Mouse (Mus musculus): Measurements from ENCODE around the gene Rpe. TPM values are rescaled to one million over a fixed set of nuclear protein-coding genes. Genes with fewer than 3 reads are reported as not detected.
"Not testable (repeated sequence)": the region's sequence is repeated elsewhere in the genome, so short reads cannot be mapped to it uniquely, and the experiment has no call there.

Rpe gene
- polyA plus RNA-seq, 1 experiment from 2014 or later = 47.5 TPM

DNA sequence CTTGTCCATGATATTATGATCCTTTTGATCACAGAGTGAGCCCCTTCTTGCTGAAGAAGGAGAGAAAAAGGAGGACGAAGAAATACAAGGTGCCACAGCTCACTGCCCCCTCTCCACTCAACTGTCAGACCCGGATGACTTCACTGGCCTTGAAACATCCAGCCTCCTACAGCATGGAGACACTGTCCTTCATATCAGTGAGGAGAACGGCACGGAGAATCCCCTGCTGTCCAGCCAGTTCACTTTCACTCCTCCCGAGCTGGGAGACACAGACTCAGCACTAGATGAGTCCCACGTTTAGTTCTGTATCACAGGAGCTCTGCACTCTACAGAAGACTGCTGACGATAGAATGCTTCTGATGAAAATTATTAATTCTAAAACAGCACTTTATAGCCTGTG, 5.3 kb upstream of the Rpe start:
- H3K4me2 ChIP-seq = no peak overlapping the region
- no peaks in the 10 kb centered on the region for H3K36me3 ChIP-seq (ENCODE audit: poor library complexity, severe bottlenecking)
- no peak overlapping the region for H3K4me3 ChIP-seq
- H3K27ac ChIP-seq = no peak overlapping the region
- no peaks in the 10 kb centered on the region for H3K27me3 ChIP-seq
- no peaks in the 10 kb centered on the region for H3K4me1 ChIP-seq
- H3K9ac ChIP-seq = no peak overlapping the region
- ATAC-seq = no peak
- 68% methylated on average over 7 of the region's 7 CpGs for WGBS
- no peaks in the 10 kb centered on the region for H3K9me3 ChIP-seq (replicated peaks)

DNA sequence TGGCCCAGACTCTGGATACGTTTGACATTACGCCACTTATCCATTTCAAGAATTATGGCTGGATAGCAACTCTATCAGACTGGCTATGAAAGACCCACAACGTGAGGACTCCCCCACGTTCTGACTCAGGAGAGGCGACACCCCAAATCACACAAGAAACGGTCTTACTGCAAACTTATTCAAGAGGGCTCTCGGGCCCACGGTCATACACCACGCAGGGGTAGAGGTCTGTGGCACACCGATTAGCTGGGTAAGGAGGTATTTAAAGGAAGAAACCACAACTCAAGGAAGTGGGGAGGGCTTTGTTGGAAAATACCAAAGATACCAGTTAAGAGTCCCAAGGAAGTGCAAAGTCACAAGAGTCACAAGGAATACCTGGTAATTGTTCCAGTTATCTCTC, 1.0 kb upstream of the Rpe start:
- not testable (repeated sequence) for H3K4me3 ChIP-seq; H3K9ac ChIP-seq; H3K9me3 ChIP-seq (replicated peaks); H3K27ac ChIP-seq; H3K27me3 ChIP-seq; ATAC-seq; H3K4me2 ChIP-seq; H3K36me3 ChIP-seq (ENCODE audit: poor library complexity, severe bottlenecking)
- WGBS = 88% methylated on average over 10 of the region's 10 CpGs
- H3K4me1 ChIP-seq = peaks cover 26% of the 10 kb centered on the region

DNA sequence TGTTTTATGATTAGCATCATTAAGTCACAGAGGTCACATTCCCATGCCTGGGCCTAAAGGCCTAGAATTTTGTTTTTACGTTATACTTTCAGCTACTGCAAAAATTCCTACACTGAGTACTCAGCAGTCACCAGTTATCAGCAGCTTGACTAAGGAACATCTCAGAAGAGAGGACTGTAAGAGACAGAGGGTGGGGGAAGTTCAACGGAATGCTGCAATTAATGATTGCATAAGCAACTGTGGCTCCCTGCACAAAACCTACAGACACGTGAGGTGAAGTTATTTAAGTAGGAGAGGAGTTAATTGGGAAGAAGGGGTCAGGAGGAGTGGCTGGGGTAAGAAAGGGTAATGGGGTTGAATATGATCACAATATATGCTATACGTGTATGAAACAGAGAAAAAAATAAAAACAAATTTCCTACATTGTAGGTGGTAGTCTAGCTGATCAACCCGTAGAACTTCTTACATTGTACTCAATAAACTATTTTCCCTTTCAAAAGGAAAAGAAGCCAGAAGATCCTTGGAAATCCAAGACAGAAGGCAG, 410 bp upstream of the Rpe start:
- no peak overlapping the region for H3K27ac ChIP-seq
- no peaks in the 10 kb centered on the region for H3K36me3 ChIP-seq (ENCODE audit: poor library complexity, severe bottlenecking)
- WGBS = 44% methylated on average over 5 of the region's 5 CpGs
- peak; percentile 54; the same call in 1 of the 2 replicates for ATAC-seq
- H3K27me3 ChIP-seq = no peaks in the 10 kb centered on the region
- peaks cover 28% of the 10 kb centered on the region for H3K4me1 ChIP-seq
- H3K4me3 ChIP-seq = peak overlapping the region; percentile 65
- no peak overlapping the region for H3K9ac ChIP-seq
- no peaks in the 10 kb centered on the region for H3K9me3 ChIP-seq (replicated peaks)
- H3K4me2 ChIP-seq = peak overlapping the region; percentile 73

DNA sequence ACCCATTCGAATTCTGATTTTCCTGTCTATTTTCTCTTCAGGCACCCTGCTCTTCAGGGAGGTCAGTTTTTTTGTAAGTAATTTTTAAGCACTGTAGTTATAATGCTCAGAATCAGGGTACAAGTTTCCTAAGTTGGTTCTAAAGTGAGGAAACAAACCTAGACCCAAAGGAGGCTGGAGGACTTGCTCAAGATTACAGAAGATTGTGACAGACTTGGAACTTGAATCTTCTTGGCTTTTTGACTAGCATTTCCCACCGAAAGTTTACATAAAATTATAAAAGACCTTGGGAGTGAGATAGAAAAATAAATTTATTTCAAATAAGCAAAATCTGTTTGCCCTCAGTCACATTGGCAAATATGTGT, 927 bp downstream of the Rpe start:
- peak overlapping the region; percentile 65 for H3K4me3 ChIP-seq
- peak overlapping the region; percentile 83 for H3K9ac ChIP-seq
- no peaks in the 10 kb centered on the region for H3K9me3 ChIP-seq (replicated peaks)
- no peak overlapping the region for H3K27ac ChIP-seq
- H3K36me3 ChIP-seq (ENCODE audit: poor library complexity, severe bottlenecking) = peaks cover 3% of the 10 kb centered on the region; the same call in 1 of the 2 replicates
- peaks cover 28% of the 10 kb centered on the region for H3K4me1 ChIP-seq
- no peaks in the 10 kb centered on the region for H3K27me3 ChIP-seq
- ATAC-seq = no peak
- 41% methylated on average over 2 of the region's 2 CpGs for WGBS
- H3K4me2 ChIP-seq = peak overlapping the region; percentile 73

DNA sequence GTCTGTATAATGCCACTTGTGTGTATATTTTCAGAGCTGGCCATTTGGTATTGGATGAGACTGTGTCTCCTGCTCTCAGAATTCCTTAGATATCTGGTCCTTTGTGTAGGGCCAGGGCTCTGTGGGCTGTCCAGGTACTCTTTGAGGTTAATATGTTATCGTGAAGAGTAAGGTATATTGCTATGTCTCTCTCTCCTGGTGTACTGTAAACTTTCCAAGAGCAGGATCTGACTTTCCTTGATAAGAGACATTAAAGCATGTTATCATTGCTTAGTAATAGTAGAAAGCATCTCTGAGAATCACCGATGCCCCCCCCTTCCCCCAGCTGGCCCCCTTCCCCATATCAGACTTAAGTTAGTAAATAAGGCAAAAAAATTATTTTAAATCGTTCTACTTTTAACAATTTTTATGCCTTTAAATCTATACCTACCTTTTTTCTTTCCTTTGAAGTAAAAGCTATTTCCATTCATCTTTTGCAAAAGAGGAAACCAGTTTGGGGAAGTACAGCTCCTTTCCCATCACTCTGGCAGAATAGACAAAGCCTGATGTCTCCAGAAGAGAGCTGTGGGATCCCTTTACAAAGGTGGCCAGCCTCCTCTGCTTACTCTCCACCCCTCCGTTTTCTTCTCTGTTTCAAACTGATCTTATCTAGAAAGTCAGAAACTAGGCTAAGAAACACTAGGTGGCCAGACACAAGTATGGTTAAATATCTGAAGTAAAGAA, 2.2 kb downstream of the Rpe start:
- H3K27me3 ChIP-seq = no peaks in the 10 kb centered on the region
- H3K4me2 ChIP-seq = no peak overlapping the region
- no peaks in the 10 kb centered on the region for H3K9me3 ChIP-seq (replicated peaks)
- peaks cover 13% of the 10 kb centered on the region; the same call in 1 of the 2 replicates for H3K36me3 ChIP-seq (ENCODE audit: poor library complexity, severe bottlenecking)
- no peak overlapping the region; the same call in none of the 2 replicates for H3K9ac ChIP-seq
- H3K27ac ChIP-seq = no peak overlapping the region
- 90% methylated on average over 4 of the region's 4 CpGs for WGBS
- no peak for ATAC-seq
- no peak overlapping the region for H3K4me3 ChIP-seq
- H3K4me1 ChIP-seq = peaks cover 28% of the 10 kb centered on the region

GRCm38 (mm10) chr1:66704523-66704922, 3.9 kb downstream of the Rpe start:
- 58% methylated on average over 6 of the region's 6 CpGs for WGBS
- ATAC-seq = no peak

DNA sequence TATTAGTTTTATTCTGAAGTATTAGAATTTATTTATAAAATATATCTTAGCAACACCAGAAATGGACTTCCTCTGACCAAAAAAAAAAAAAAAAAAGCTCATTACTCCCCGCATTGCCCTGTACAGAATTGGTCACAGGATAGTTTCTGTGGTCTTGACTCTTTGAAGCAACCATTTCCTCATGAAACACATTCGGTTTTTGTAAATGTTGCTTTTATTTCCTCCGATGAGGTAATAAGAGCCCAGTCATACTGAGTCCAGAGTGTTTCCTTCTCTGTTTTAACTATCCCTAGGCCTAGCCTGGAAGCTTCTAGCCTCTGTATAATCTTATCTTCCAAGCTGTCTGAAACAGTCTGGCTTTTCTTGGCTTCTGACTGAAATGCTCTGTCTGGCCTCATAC, 12.2 kb downstream of the Rpe start:
- Histone ChIP-seq H3K4me3 (no peak overlapping the region), H3K9me3 (replicated peaks) (no peaks in the 10 kb centered on the region), H3K4me1 (no peaks in the 10 kb centered on the region), H3K4me2 (no peak overlapping the region), H3K27me3 (no peaks in the 10 kb centered on the region), H3K36me3 (ENCODE audit: poor library complexity, severe bottlenecking) (peaks cover 51% of the 10 kb centered on the region), H3K27ac (no peak overlapping the region), H3K9ac (no peak overlapping the region)
- WGBS = 97% methylated on average over 3 of the region's 3 CpGs
- ATAC-seq = no peak

More at GRCm38 (mm10) chr1:66704523-66704922, 3.9 kb downstream of the Rpe start:
- no peak overlapping the region for H3K27ac ChIP-seq
- no peak overlapping the region for H3K4me2 ChIP-seq
- H3K27me3 ChIP-seq = no peaks in the 10 kb centered on the region
- H3K4me1 ChIP-seq = peaks cover 28% of the 10 kb centered on the region
- no peaks in the 10 kb centered on the region for H3K9me3 ChIP-seq (replicated peaks)
- peaks cover 18% of the 10 kb centered on the region; the same call in 1 of the 2 replicates for H3K36me3 ChIP-seq (ENCODE audit: poor library complexity, severe bottlenecking)
- no peak overlapping the region for H3K4me3 ChIP-seq
- H3K9ac ChIP-seq = no peak overlapping the region

- Histone ChIP-seq H3K27me3 (no peaks in the 10 kb centered on the region), H3K4me3 (no peak overlapping the region), H3K4me2 (no peak overlapping the region), H3K36me3 (ENCODE audit: poor library complexity, severe bottlenecking) (peaks cover 21% of the 10 kb centered on the region), H3K27ac (no peak overlapping the region), H3K4me1 (no peaks in the 10 kb centered on the region), H3K9me3 (replicated peaks) (no peaks in the 10 kb centered on the region), H3K9ac (no peak overlapping the region)
- no peak for ATAC-seq
- 94% methylated on average over 1 of the region's 1 CpGs for WGBS
These were observed 29.9 kb downstream of the Rpe start for GRCm38 (mm10) chr1:66730581-66730980.

DNA sequence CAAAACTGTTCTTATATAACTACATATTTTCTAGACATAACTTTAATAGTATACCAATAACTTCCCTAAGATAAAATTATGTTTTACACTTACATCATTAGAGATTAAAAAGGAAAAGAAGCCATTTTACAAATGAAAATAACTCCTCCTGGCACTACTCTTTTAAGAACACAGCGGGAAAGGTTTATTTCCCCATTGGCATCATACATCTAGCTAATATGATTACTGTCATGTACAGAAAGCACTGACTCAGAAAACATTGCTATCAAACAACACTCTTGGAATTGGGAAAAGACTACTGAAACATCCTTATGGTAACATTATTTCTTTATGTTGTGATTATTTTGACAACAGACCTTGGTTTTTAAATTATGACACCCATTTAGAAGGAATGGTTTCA, 68.1 kb downstream of the Rpe start:
- Histone ChIP-seq H3K4me1 (no peaks in the 10 kb centered on the region), H3K4me3 (no peak overlapping the region), H3K4me2 (no peak overlapping the region), H3K27ac (no peak overlapping the region), H3K9me3 (replicated peaks) (no peaks in the 10 kb centered on the region), H3K27me3 (no peaks in the 10 kb centered on the region), H3K36me3 (ENCODE audit: poor library complexity, severe bottlenecking) (peaks cover 13% of the 10 kb centered on the region), H3K9ac (no peak overlapping the region)
- ATAC-seq = no peak
- WGBS = 96% methylated on average over 1 of the region's 1 CpGs

Other genes with a start within 250 kb of the Rpe start
- gene Unc80, start 232.5 kb upstream of the Rpe start, polyA plus RNA-seq (2015; fragmentation: Nextera tagmentation; extraction: Ambion mirVana) = 1.7 and 1.8 TPM in 2 replicates
- gene Kansl1l, start 116.7 kb downstream of the Rpe start, polyA plus RNA-seq (2015; fragmentation: Nextera tagmentation; extraction: Ambion mirVana) = 15.0 and 15.4 TPM in 2 replicates
- 31.7 and 36.9 TPM in 2 replicates for gene Acadl, start 162.4 kb downstream of the Rpe start, polyA plus RNA-seq (2015; fragmentation: Nextera tagmentation; extraction: Ambion mirVana)
- gene Myl1, start 244.6 kb downstream of the Rpe start, polyA plus RNA-seq (2015; fragmentation: Nextera tagmentation; extraction: Ambion mirVana) = 0.31 and 0.34 TPM in 2 replicates